Mouse (Mus musculus) right cerebral cortex, postnatal 36 days (tissue): Measurements from ENCODE around the gene Adora3.

ENCODE experiments used
- DNase-seq, 2 experiments: peaks; one replicate each; pipeline ENCODE4 v3.0.0; 2022; ENCODE audit warnings: low spot score in 2 of 2, mixed read lengths in 1 of 2

Gene Adora3

DNA sequence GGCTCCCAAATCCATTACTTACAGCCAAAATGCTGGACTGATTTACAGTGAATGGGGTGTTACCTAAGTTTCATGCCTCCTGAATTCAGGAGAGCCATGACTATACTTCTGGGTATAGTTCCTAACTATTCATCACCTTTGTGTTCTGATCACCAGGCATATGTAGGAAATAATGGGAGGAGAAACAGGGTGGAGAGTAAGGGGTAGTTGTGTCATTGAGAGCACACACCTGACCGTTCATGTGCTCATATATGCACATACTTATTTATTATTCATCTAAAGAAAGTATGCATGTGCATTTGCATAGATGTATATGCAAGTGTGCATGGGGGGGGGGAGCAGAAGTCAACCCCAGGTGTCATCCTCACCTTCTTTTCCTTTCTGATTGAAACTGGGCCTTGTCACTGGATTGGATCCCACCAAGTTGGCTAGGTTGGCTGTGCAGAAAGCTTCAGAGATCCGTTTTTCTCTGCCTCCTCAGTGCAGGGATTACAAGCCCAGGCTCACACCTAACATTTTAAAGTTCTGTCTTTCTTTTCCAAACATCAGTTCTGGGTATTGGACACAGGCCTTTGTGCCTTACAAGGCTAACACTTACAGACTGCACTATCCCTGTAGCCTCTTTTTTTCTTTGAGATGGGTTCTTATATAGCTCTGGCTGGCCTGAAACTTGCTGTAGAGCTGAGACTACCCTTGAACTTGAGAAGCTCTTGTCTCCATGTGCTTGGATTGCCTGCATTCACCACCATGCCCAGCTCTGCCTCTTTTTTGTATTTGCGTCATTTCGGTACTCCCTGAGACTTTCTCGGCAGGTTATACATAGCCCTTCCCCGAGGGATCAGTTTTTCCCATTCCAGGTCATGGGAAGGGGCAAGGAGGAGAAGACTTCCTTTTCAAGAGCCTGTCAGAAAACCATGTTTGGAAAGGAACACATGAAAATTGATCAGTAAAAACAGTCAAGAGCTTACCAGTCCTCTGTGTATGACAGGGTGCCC is 3.1 kb downstream of the Adora3 start:
- no peak for DNase-seq

GRCm38 (mm10) chr3:105876022-105876421 is 5.4 kb downstream of the Adora3 start:
- no peak for DNase-seq

- no peak for DNase-seq
These were observed 6.7 kb downstream of the Adora3 start for GRCm38 (mm10) chr3:105877252-105877803.

DNA sequence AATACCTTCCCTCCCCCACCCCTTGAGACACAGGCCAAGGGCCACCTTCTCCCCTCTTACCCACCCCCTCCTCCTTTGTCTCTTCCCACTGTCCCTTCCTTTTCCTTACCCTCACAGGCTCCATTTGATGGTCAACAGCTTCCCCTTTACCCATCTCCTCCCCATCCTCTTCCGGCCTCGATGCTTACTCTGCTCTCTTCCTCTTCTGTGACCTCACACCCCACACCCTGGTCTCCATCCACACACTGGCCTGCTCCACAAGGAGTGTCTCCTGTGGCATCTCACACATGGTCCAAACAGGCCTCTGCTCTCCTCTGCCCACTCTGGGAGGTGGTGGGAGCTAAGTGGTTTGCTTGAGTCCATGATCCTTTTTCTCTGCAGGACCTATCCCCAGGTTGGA is 7.3 kb downstream of the Adora3 start:
- no peak for DNase-seq

DNA sequence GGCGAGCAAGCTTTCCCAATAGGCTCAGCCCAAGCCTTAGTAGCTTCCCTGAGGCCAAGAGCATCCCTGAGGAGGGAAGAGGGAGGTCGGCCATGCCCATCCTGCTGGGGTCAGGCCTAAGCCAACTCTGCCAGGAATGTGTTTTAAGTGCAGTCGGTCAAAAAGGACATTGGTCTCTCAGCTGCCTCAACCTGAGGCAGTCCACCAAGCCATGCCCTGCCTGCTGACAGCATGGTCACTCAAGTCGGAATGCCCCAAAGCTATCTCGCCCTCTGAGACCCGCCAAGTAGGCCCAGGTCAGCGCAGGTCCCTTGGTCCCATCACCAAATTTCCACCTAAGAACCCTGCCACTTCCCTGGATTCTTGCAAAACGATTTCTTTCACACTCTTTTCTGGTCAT is 8.1 kb downstream of the Adora3 start:
- no peak for DNase-seq

- DNase-seq: no peak
These were observed 9.8 kb downstream of the Adora3 start for GRCm38 (mm10) chr3:105880419-105880818.

DNA sequence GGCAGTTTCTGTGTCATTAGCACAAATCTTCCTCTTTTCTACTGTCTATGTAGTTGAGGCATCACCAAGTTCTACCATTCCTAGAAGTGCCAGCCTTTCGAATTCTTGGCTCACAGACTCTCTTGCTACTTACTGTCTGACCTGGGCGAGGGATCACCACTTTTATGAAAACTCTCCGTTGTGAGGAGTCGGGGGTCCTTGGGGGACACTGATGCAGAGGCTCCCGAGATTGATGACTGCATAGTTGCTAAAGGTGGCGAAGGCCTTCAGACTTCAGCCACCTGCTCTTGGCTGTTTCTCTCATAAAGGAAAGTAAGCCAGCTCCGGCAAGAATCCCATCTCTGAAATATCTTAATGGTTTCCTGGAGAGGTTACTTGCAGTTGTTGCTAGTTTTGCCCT is 11.4 kb downstream of the Adora3 start:
- DNase-seq: no peak

GRCm38 (mm10) chr3:105883111-105883510 is 12.5 kb downstream of the Adora3 start:
- DNase-seq: no peak

GRCm38 (mm10) chr3:105888961-105889360 is 18.3 kb downstream of the Adora3 start:
- no peak for DNase-seq

DNA sequence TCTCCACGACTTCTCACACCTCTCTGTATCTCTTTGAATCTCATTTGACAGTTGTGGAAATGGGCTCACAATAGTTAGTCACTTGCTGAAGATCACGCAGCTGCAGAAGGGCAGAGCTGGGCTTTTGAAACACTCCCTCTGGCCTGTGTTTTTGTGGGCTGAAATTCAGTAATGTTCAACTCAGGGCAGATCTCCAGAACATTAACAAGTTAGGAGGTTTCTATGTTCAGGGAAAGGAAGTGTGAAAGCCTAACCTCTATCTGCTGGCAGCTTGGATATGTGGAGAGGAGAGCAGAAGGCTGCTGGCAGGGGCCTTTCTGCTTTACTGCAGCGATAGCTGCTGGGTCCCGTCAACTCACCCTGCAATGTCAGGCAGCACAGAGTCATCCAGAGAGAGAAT is 19.6 kb downstream of the Adora3 start:
- no peak for DNase-seq

GRCm38 (mm10) chr3:105891141-105891540 is 20.5 kb downstream of the Adora3 start:
- DNase-seq: no peak

- no peak for DNase-seq
These were observed 21.3 kb downstream of the Adora3 start for GRCm38 (mm10) chr3:105891760-105892571.

DNA sequence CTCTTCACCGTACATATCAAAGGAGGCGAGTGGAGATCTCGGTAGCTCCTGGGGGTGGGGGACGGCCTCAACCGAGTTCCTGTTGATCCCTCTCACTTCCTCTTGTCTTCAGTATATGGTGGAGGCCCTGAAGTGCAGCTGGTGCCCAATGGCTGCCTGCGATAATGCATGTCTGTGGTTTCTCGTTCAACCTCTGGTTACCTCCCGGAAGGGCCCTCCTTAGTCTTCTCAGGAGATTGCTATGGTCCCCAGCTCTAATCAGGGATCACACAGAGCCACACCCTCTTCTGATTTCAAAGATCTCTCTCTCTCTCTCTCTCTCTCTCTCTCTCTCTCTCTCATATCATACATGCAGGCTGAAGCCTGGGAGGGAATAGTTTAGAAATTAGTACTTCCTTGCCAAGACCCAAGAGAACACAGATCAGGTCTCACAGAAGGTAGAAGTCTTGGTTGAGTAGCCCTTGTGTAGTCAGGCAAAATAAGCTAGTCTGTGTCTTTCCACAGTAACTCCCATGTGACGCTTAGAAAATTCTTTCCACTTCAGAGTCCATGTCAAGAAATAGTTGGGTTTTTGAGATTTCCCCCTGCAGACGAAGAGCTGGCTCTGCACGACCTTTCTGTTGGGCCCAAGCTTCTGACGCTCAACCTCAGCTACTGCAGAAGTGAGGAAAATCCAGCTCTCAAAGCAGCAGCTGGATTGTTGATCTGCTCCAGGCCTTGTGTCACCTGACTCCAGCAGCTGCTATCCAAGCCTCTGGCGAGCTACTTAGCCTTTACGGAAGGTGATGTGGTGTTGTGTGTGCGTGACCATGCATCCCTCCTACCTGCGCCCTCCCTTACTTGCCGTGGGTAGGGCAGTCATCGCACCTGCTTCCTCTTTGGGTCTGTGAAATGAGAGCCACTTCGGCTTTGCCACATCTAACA is 22.2 kb downstream of the Adora3 start:
- no peak for DNase-seq

GRCm38 (mm10) chr3:105893941-105894391 is 23.3 kb downstream of the Adora3 start:
- DNase-seq: no peak

DNA sequence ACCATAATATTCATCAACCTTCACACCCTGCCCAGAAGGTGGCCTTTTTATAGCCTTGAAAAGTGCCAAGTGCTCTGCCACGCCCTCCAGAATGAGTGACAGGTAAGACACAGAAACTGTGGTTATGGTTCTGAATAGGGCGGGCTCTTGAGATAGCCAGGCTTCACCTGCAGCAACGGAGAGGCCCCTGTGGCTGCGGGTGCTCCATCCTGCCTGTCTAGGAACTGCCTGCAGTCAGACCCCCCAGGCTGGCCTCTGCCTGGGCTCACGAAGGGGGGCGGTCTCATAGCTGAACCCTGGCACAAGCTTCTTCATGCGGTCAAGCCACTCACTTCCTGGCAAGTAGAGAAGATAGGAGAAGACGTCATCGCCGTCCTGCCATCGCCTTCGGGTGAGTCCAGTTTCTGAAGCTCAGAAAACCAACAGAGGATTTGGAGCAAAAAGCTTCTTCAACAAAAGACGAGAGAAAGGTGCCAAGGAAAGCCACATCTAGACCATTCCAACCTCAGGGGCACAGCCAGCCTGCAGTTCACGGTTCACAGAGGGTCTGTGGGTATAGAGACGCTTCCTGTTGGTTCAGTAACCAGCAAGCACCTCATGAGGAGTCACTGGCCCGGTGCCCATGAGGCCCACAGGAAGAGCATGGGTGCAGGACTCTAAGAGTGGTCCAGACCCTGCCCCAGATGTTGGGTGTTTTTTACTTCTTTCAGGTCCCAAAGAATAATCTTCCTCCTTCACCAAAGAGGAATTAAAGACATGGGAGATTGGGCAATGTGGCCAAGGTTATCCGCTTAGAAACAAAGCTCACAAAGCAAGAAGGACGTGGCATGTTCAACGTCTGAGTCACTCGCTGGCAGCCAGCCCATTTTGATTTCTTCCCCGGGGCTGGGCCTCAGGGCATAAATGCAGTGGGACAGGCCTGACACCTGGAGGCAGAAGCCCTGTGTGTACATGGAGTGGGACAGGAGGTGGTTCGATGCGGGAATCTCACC is 24.2 kb downstream of the Adora3 start:
- DNase-seq: no peak

DNA sequence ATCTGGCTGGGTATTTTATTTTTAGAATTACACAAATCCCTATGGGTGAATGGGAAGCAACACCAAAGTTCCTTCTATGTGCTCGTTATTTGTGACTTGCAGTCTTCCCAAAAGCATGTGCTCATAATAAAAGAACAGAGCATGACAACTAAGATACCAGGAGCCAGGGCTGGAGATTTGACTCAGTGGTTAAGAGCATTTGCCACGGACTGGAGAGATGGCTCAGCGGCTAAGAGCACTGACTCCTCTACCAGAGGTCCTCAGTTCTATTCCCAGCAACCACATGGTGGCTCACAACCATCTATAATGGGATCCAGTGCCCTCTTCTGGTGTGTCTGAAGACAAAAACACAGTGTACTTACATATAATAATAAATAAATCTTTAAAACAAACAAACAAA is 26.2 kb downstream of the Adora3 start:
- DNase-seq: no peak

DNA sequence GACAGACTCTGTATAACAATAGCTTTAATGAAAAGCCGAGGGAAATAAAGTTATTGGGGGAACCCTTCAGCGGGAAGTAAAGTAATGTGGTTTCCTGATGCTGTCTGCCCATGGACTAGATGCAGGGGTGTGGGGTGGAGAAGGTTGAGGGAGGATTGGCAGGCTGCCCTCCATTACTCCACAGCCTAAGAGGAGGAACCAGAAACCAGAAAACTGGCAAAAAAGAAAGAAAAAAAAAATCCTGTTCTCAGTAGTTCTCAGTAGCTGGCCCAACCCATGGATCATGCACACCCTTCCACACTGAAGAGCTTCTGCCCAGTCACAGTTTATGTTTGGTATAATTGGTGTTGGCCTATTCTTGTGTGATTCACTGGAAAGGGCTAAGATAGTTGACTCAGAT is 27.7 kb downstream of the Adora3 start:
- DNase-seq: no peak

DNA sequence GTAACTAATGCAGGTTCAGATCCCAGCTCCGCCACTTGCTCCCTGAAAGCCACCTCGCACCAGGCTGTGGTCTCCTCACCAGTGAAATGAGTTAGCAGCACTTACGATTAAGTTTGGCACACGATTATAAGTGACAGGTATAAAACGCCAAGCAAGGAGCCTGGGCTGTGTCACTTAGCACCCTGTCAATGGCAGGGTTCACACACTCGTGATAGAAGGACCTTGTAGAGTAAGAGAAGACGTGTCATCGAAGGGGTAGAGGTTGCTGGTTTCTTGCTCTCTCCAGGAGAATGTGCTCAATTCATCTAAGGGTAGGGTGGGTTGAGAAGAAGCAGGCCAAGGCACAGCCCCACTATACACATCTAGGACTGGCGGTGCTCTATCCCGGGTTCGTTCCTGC is 28.2 kb downstream of the Adora3 start:
- no peak for DNase-seq

GRCm38 (mm10) chr3:105899394-105900147 is 28.9 kb downstream of the Adora3 start:
- peak; percentile 56 to 75 for DNase-seq
